Mouse (Mus musculus) kidney, embryonic 14.5 days (tissue): ENCODE measurements around the gene Pdxp. TPM values are rescaled to one million over a fixed set of nuclear protein-coding genes. Genes with fewer than 3 reads are reported as not detected.

ENCODE experiments used
- ATAC-seq: fragments of 200-750 bp; cut with Nextera tagmentation; 2 replicates; pipeline ENCODE4 v1.8.0; 2017; ENCODE audit warnings: moderate number of reproducible peaks, mild to moderate bottlenecking, moderate TSS enrichment, moderate library complexity; ENCODE audit not compliant: low FRiP score, low TSS enrichment
- H3K27ac ChIP-seq: fragments of 300-500 bp; sonication (generic); 2 replicates; pipeline ENCODE4 v1.5.1; 2014; ENCODE audit warnings: low read depth, mild to moderate bottlenecking, low read length, moderate library complexity, mixed read lengths
- H3K27me3 ChIP-seq: fragments of 300-500 bp; sonication (generic); 2 replicates; pipeline ENCODE4 v1.6.1; 2014; ENCODE audit warnings: mild to moderate bottlenecking, low read length; ENCODE audit not compliant: control insufficient read depth, insufficient read depth
- H3K36me3 ChIP-seq: fragments of 300-500 bp; sonication (generic); 2 replicates; pipeline ENCODE4 v1.6.1; 2014; ENCODE audit warnings: low read length, mixed read lengths; ENCODE audit not compliant: control insufficient read depth, insufficient read depth
- H3K4me1 ChIP-seq: fragments of 300-500 bp; sonication (generic); 2 replicates; pipeline ENCODE4 v1.6.1; 2014; ENCODE audit warnings: low read length, mixed read lengths; ENCODE audit not compliant: control insufficient read depth, insufficient read depth
- H3K4me2 ChIP-seq: fragments of 300-500 bp; sonication (generic); replicated peaks from 2 replicates; pipeline ENCODE4 v1.6.1; 2014; ENCODE audit warnings: low read depth, mild to moderate bottlenecking, low read length
- H3K4me3 ChIP-seq: fragments of 300-500 bp; sonication (generic); 2 replicates; pipeline ENCODE4 v1.5.1; 2014; ENCODE audit warnings: mild to moderate bottlenecking, low read length
- H3K9ac ChIP-seq: fragments of 300-500 bp; sonication (generic); 2 replicates; pipeline ENCODE4 v1.6.1; 2014; ENCODE audit warnings: low read depth, mild to moderate bottlenecking, low read length, moderate library complexity
- H3K9me3 ChIP-seq: fragments of 300-500 bp; sonication (generic); 2 replicates; pipeline ENCODE4 v1.6.1; 2016; ENCODE audit warnings: low read length; ENCODE audit not compliant: control insufficient read depth
- WGBS: fragments of 180-500 bp; shearing (Covaris S2); extraction: QIAGEN DNeasy Blood & Tissue Kit; methylation state at CpG from one replicate; pipeline ENCODE4 v1.1.7; 2014; 5-methylcytosine and 5-hydroxymethylcytosine counted together
- polyA plus RNA-seq: library from polyadenylated mRNA; unstranded; fragments of >200 nt; fragmentation: Nextera tagmentation; extraction: Ambion mirVana; gene quantifications from 2 replicates; pipeline ENCODE4 v1.2.1, GENCODE M21; 2014

Pdxp gene
- polyA plus RNA-seq, 1 experiment from 2014 or later = 20.5 TPM

DNA sequence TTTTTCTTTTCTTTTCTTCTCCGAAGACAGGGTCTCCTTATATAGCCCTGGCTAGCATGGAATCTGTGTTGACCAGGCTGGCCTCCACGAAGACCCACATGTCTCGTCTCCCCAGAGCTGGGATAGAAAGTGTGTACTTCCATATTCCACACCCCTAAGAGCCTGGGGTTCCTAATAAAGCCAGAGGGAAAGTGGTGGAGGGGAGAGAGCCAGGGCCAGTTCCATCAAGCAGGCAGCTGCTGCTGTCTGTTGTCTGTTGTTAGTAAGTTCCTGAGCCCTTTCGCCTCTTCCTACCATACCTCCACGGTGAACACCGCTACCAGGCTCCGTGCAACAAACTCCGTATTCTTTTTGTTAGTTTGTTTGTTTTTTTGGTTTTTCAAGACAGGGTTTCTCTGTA lies 14.8 kb downstream of the Pdxp start:
- Histone ChIP-seq H3K27ac (no peak overlapping the region), H3K9ac (no peak overlapping the region), H3K27me3 (no peaks in the 10 kb centered on the region), H3K4me2 (peak overlapping the region; percentile 81), H3K4me3 (peak overlapping the region; percentile 49), H3K4me1 (peaks cover 27% of the 10 kb centered on the region), H3K36me3 (peaks cover 7% of the 10 kb centered on the region), H3K9me3 (no peaks in the 10 kb centered on the region)
- 51% methylated on average over 8 of the region's 8 CpGs for WGBS
- 0 out of 2 replicates have a peak, but pooled peaks have one; percentile 1 for ATAC-seq

DNA sequence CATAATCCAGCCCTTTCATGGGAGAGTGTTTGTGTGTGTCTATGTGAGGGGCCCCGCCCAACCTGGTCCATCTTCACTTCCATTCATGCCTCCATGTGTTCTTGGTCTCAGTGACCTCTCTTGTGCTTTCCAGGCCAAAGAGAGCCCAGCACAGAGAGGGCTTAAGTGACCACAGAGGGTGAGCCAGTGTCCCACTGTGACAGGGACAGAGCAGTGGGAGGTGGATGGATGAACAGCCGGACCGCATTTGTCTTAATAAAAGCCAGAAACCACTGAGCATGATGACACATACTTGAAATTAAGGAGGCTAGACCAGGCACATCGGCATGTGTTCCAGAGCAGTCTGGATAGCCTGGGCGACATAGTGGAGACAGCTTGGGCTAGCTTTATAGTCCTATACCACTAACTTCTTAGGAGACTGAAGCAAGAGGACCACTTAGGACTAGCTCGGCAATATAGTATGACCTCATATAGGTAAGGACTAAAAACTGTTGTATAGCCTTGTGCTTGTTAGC lies 16.5 kb downstream of the Pdxp start:
- H3K27ac ChIP-seq = no peak overlapping the region
- 89% methylated on average over 6 of the region's 6 CpGs for WGBS
- no peak overlapping the region for H3K4me3 ChIP-seq
- H3K9ac ChIP-seq = no peak overlapping the region
- H3K9me3 ChIP-seq = no peaks in the 10 kb centered on the region
- H3K27me3 ChIP-seq = no peaks in the 10 kb centered on the region
- no peak for ATAC-seq
- peaks cover 23% of the 10 kb centered on the region for H3K4me1 ChIP-seq
- H3K36me3 ChIP-seq = peaks cover 7% of the 10 kb centered on the region
- no peak overlapping the region for H3K4me2 ChIP-seq

DNA sequence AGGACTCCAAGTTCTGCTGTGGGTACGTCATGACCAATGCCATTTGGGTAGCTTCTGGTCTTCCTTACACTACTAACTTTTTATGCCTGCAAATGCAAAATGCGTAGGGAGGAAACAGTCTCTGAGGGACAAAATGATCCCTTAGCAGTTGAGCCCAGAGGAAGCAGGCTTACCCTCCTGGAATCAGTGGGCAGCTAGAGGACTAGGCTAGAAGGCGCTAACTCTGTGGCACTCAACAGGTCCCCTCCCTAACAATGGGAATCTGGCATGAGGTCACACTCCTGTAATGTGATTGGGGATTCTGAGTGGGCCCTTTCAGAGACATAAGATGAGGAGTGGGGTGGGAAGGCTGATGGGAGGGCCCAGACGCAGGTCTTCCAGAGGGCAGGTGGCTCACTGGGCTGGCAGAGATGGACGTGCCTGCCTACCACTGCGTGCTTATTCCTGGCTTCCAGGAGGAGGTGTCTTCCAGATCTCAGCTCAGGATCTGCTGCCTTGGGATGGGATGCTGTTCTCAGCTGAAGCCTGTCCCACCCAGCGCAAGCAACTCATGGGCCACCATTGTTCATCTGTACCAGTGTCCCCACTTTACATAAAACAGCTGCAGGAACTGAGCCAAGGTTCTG lies 17.2 kb downstream of the Pdxp start:
- H3K9ac ChIP-seq = no peak overlapping the region; the same call in 1 of the 2 replicates
- no peaks in the 10 kb centered on the region for H3K9me3 ChIP-seq
- peaks cover 22% of the 10 kb centered on the region for H3K4me1 ChIP-seq
- H3K36me3 ChIP-seq = peaks cover 7% of the 10 kb centered on the region
- no peaks in the 10 kb centered on the region for H3K27me3 ChIP-seq
- no peak for ATAC-seq
- H3K27ac ChIP-seq = 0 out of 2 replicates have a peak overlapping the region, but pooled peaks have one; percentile 7
- H3K4me2 ChIP-seq = no peak overlapping the region
- 88% methylated on average over 7 of the region's 7 CpGs for WGBS
- no peak overlapping the region for H3K4me3 ChIP-seq

DNA sequence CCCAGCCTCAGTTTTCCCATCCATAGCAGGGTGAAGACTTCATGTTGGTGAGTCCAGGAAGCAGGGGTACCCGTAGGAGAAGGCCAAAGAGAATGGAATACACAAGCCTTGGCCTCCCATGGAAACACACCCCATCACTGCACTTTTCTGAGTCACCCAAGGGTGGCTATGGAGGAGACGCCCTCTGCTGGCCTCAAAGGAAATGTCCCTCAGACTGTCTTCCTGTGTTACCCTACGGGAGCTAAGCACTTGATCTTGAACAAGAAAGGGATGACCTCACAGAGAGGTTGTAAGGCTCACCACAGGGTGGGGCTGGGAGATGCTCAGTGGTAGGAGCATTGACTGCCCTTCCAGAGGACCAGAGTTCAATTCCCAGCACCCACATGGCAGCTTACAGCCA lies 17.9 kb downstream of the Pdxp start:
- Histone ChIP-seq H3K4me1 (peaks cover 19% of the 10 kb centered on the region), H3K4me3 (no peak overlapping the region), H3K9me3 (no peaks in the 10 kb centered on the region), H3K27ac (no peak overlapping the region), H3K4me2 (no peak overlapping the region), H3K9ac (no peak overlapping the region; the same call in 1 of the 2 replicates), H3K36me3 (peaks cover 7% of the 10 kb centered on the region), H3K27me3 (no peaks in the 10 kb centered on the region)
- 36% methylated on average over 3 of the region's 3 CpGs for WGBS
- no peak for ATAC-seq

DNA sequence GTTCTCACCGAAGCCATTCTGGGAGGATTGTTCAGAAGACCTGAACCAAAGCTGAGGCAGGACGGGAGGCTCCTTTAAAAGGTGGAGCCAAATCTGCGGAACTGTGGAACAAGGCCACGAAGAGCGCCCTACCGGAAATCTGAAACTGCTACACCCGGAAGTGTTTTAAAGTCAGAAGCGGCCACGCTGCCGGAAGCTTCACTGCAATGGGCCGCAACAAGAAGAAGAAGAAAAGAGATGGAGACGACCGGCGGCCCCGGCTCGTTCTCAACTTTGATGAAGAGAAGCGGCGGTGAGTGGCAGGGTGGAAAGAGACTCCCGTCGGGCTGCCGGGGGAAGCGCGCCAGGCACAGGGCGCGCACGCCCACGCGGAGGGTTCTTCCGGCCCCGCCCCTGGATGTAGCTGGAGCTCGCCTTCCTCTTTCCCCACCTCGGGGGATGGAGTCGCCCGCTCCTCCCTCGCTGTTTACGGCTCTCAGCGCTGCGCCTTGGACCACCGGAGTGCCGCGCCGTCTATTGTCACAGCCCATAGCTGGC lies 21.1 kb downstream of the Pdxp start, which contains the start of gene Nol12:
TSS of gene Nol12 (plus strand) at position 150 of the 537 bp plus-strand sequence.
- peak within 1 kb of the TSS; percentile 71 for H3K27ac ChIP-seq
- WGBS = under 1% methylated on average over 42 of the region's 42 CpGs
- H3K4me2 ChIP-seq = peak within 1 kb of the TSS; percentile 58
- no peaks in the 10 kb centered on the region for H3K9me3 ChIP-seq
- peak; percentile 85 for ATAC-seq
- peaks cover 8% of the 10 kb centered on the region for H3K4me1 ChIP-seq
- peak within 1 kb of the TSS; percentile 59 for H3K4me3 ChIP-seq
- H3K27me3 ChIP-seq = no peaks in the 10 kb centered on the region
- peaks cover 25% of the 10 kb centered on the region for H3K36me3 ChIP-seq
- peak within 1 kb of the TSS; percentile 72 for H3K9ac ChIP-seq

DNA sequence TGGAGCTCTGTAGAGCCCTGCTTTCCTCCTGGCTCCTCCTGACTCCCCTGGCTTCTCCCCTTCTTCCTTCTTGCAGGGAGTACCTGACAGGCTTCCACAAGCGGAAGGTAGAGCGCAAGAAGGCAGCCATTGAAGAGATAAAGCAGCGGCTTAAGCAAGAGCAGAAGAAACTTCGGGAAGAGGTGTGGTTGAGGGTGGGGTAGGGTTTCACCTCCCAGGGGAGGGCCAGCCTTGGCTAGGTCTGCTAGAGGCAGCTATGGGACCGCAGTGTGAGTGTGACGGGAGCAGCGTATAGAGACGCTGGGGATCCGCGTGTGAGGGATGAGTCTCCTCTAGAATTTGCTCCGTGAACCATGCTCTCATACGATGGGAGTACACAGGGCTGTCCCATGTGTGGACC lies 22.7 kb downstream of the Pdxp start:
- 0 out of 2 replicates have a peak overlapping the region, but pooled peaks have one; percentile 59 for H3K4me3 ChIP-seq
- H3K27me3 ChIP-seq = no peaks in the 10 kb centered on the region
- no peak overlapping the region for H3K27ac ChIP-seq
- no peaks in the 10 kb centered on the region for H3K9me3 ChIP-seq
- peaks cover 8% of the 10 kb centered on the region for H3K4me1 ChIP-seq
- no peak for ATAC-seq
- H3K36me3 ChIP-seq = peaks cover 40% of the 10 kb centered on the region
- WGBS = 90% methylated on average over 12 of the region's 12 CpGs
- H3K9ac ChIP-seq = 0 out of 2 replicates have a peak overlapping the region, but pooled peaks have one; percentile 12
- H3K4me2 ChIP-seq = no peak overlapping the region

DNA sequence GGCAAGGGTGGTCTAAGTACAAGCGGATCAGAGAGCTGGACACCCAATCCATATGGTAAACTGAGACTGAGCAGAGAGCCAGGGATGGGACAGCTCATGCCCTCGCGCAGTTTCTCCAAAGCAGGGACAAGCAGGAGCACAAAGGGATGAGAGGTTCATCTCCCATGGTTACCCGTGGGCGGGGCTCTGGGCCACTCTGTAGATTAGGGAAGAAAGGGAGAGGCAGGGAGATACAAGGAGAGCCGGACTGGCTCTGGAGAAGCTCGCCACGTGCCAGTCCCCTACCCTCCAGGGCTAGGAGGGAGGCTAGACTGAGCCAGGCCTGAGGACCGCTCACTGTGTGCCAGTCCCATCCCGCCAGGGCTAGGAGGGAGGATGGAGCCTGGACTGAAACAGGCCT lies 23.6 kb downstream of the Pdxp start:
- Histone ChIP-seq H3K9me3 (no peaks in the 10 kb centered on the region), H3K9ac (no peak overlapping the region), H3K27ac (no peak overlapping the region), H3K4me3 (no peak overlapping the region), H3K4me1 (peaks cover 8% of the 10 kb centered on the region), H3K4me2 (no peak overlapping the region), H3K36me3 (peaks cover 42% of the 10 kb centered on the region), H3K27me3 (no peaks in the 10 kb centered on the region)
- no peak for ATAC-seq
- WGBS = 94% methylated on average over 10 of the region's 10 CpGs

DNA sequence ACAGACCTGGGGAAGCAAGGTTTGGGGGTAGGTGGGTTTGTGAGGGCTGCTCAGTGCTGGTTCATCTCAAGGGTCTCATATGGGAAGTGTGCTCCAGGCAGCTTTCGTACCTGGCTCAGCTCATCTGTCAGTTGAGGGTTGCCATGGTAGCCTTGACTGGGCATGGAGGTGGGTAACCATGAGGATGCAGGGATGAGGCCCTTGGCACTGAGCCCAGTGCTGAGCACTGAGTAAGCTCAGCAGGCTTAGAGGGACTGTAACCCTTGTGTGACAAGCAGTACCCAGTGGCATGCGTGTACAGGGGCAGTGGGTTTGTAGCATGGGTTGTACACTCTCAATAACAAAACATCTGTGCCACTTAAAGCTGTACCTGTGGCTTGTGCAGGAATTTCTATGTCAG lies 24.2 kb downstream of the Pdxp start:
- 96% methylated on average over 2 of the region's 2 CpGs for WGBS
- no peak overlapping the region for H3K9ac ChIP-seq
- peaks cover 42% of the 10 kb centered on the region for H3K36me3 ChIP-seq
- ATAC-seq = no peak
- H3K4me3 ChIP-seq = no peak overlapping the region
- no peak overlapping the region for H3K4me2 ChIP-seq
- no peaks in the 10 kb centered on the region for H3K9me3 ChIP-seq
- peaks cover 8% of the 10 kb centered on the region for H3K4me1 ChIP-seq
- no peak overlapping the region for H3K27ac ChIP-seq
- H3K27me3 ChIP-seq = no peaks in the 10 kb centered on the region

DNA sequence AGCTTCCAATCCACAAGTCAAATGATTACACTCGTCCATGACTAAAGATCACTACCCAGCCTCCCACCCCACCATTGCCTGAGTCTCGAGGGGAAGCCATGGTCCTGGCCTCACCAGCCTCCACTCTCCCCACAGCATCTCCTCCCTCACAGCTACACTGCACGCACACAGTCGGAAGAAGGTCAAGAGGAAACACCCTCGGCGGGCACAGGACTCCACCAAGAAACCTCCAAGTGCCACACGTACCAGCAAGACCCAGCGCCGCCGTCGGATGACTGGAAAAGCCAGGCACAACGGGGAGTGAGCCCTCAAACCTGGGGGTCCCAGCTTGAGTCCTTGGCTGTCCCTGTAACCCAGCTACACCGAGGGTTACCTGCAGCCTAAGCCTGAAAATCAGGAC lies 26.6 kb downstream of the Pdxp start:
- no peak overlapping the region for H3K9ac ChIP-seq
- H3K27me3 ChIP-seq = no peaks in the 10 kb centered on the region
- WGBS = 93% methylated on average over 13 of the region's 13 CpGs
- H3K27ac ChIP-seq = no peak overlapping the region
- no peak overlapping the region for H3K4me3 ChIP-seq
- no peak for ATAC-seq
- no peak overlapping the region for H3K4me2 ChIP-seq
- H3K4me1 ChIP-seq = peaks cover 8% of the 10 kb centered on the region
- H3K36me3 ChIP-seq = peaks cover 42% of the 10 kb centered on the region
- H3K9me3 ChIP-seq = no peaks in the 10 kb centered on the region
